Mouse (Mus musculus) adipocyte (in vitro differentiated cells): ENCODE data around the gene Ston1.

Experiments used
- DNase-seq: peaks from one replicate; pipeline ENCODE4 v3.0.0-alpha.2; 2016; ENCODE audit warnings: low spot score

The Ston1 gene

DNA sequence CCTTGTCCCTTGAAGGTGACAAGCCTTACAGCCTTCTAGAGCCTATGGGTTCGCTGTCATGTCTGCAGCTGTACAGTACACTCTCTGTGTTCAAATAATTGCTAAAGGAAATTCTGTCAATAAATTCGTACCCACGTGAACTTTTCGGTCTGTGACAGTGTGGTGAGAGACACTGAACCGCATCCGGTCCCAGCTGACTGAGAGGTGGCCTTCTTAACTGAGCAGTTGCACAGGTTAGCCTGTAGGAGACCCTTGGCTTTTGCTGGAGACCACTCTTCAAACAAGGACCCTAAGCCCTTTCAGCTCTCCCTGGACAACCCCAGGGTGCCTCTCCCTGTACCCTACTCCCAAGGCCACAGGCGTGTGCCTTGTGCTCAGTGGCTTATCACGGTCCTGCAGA is 9.3 kb upstream of the Ston1 start:
- DNase-seq, result no peak

DNA sequence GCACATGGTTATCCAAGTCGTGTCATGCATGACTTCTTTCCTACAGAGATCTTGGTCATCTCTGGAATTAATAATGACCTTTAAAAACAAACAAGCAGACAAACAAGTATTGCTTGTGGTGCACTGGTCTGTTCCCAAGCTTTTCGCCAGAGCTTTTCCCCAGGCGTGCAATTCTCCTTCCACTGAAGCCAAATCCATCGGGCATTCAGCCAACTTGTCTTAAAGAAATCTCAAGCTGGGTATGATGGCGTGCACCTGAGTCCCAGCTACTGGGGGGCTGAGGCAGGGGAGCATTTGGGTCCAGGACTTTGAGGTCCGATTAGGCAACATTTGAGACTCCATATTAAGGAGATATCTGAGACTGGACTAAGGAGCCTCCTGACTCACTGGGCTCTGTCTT is 7.2 kb upstream of the Ston1 start:
- no peak for DNase-seq

DNA sequence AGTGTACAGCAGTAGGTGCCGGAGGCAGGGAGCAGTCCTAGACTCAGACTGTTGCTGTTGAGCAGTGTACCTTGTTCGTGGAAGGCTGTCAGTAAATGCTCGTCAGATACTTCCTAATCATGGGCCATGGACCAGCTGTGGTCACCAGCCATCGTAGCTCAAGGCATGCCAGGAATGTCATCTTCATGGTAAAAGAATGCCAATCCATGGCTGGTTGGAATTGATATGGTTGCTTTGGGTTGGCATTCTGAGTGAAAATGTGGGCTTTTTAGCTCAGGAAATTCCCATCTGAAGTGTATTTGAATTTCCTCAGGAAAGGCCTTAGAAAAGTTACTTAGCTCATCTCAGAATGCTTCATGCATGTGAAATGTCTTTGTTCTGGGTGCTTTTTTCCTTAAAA is 2.4 kb upstream of the Ston1 start:
- no peak for DNase-seq

DNA sequence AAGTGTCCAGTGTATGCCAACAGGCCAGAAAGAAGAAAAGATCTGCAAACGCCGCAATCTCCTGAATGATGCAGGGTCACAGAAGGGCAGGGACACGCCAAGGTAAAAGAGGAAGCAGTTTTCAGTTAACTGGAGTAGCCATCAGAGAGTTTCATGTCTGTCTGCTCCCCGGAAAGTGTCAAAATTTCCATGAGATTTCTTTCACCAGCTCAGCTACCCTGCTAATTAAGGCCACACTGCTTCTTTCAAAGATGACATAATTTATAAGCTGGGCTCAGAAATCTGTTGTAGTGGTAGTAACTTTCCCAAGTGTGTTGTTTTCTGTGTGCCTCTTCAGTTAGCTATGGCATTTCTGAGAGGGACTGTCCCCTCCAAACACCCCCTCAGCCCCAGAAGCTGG is 1.4 kb upstream of the Ston1 start:
- DNase-seq, result no peak

DNA sequence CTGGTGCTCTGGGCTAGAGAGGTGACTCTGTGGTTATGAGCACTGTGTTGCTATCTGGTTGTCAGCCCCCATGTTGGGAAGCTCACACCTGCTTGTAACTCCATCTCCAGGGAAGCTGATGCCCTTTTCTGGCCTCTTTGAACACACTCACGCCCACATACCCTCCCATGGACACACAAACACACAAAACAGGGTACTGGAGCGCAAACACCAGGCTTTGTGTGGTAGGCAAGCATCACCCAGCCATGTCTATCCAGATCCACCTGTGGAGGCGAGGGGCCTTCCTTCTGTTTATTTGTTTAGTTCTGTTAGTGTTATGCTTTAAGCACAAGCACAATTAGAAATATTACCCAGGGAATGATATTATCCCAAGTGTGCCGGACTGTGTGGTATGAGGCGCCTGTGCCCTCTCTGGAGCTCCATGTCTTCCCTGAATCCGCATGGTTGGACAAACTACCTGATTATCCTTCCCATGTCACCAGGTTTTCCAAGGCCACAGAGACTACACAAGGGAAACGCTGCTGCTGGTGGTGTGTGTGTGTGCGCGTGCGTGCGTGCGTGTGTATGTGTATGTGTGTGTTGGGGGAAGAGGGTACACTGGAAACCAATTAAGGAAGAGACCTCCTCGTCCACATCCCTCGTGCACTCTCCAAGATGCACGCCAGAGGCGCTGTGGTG is 801 bp upstream of the Ston1 start:
- DNase-seq, result no peak

DNA sequence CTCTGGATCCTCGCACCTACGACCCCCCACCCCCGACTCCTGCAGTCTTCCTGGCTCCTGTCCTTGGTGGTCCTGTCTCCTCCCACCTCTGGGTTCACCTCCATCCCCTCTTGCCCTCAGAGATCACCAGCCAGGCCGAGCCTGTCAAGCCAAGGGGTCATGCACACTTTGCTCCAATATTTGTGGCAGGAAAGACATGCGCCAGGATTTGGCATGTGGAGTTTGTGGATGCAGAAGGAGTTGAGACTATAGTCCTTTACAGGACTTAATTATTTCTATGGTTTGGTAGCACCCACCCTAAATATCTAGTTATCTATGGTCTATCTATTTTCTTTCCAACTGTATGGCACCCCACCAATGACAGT is 554 bp downstream of the Ston1 start:
- DNase-seq, result peak; percentile 52

DNA sequence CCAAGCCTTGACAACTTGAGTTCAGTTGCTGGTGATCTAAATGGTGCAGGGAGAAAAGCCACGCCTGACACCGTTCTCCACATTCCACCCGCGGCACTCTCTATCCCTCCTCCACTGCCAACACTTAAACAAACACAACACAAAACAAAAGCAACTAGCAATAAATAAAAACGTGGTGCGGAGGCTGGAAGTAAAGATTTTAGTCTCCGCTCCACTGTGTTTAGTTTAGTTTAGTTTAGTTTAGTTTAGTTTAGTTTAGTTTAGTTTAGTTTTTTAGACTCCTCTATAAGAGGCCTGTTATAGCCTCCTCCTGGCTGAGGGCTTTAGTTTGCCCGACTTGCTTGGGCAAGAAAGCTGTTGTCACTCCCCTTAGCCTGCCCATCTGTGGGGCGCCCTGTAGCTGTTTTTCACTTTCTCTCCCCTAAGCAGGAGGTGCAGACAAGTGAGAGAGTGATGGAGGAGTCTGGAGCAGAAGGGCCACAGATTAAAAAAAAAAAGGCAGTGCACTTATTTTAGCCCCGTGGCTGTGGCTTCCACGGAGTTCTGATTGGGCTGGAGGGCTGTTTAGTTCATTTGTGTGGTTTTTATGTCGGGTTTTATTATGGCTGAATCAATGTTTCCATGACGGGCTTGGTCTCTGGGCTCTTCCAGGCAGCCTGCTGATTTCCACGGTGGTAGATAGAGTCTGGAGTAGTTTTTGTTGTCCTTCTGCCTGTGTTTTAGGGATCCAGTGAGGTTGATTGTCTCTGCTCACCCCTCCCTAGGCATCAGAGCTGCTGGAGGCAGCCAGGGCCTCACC is 1.3 kb downstream of the Ston1 start:
- peak; percentile 69 for DNase-seq

DNA sequence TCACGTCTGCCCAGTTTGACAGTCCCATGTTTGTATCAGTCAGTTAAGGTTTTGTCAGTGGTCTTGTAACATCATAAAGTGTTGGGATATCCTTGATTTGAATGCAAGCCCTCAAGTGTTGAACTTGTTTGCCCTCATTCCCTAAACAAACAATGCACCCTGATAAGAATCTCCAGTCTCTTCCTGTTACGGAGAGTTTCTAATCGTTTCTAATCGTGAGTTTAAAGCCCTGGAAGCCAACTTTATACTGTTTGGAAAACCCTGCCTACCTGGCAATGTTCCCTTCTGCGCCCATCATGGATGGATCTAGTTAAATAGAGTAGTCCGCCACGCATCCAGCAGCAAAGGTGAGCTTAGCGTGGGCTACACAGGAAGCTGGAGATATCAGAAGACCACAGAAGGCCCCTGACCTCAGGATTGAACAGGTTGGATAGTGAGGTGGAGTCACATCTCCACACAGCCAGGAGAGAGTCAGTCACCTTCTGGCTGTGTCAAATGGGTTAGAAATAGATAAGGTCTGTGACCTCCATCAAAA is 3.1 kb downstream of the Ston1 start:
- DNase-seq, result no peak

DNA sequence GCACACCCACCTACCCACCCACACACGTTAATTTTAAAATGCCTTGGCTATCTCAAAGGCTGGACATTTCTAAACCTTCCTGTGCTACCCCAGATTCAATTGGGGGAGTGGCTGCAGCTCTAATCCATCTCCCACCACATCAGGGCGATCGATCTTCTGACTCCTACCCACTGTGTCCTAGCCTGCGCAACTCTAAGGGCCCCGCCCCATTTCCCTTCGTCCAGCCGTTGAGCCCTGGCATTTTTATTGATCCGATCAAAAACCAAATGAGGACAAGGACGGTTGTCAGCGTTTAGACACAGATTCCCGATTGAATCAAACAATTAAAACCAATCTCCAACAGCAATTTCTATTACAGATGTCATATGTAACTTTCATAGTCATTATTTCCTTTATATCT is 6.5 kb downstream of the Ston1 start:
- DNase-seq, result no peak

DNA sequence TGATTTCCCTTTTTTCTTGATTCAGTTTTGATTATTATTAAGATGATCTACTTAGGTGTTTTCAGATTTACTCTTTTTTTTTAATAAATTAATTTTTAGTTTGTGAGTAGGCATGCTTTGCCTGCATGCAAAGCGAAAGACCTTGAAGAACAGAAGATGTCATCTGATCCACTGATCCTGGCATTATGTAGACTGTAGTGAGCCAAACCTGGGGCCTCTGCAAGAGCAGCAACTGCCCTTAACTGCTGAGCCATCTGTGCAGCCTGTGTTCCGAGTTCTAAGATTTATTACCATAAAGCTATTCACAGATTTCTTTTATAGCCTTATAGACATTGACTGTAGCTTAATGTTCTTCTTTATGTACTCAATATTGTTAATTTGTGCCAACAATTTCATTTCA is 8.6 kb downstream of the Ston1 start:
- DNase-seq, result no peak

DNA sequence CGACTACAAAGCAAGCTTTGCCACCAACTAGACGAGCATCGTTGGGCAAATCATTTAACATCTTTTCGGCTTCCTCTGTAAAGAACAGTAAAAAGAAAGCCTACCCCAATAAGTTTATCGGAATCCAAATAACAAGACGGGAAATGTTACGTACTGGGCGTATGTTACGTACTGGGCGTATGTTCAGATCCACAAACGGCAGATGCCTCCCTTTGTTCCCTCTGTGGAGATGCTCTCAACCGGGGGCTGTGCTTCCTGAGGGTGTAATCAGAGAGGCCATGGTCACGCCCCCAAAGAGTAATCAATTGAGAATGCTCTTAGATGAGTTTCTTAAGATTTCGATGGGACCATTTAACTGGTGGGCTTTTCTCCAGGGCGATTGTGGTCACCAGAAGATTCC is 11.9 kb downstream of the Ston1 start:
- no peak for DNase-seq

DNA sequence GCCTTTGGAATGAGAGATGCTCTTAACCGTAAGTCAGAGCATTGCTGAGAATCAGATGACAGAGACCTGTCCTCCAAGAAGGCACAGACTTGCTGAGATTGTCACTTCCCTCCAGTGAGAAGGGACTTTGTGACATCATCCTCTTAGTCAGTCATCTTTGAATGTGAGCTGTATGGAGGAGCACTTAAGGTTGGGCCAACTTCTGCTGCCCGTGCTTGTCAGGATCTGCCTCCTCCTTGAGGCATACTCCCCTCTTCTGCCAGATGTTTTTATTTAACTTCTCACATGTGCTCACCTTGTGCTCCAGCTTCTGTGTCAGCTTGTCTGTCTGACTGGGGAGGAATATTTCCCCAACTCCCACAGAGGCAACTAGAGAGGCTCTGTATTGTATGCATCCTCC is 13.6 kb downstream of the Ston1 start:
- DNase-seq, result no peak

DNA sequence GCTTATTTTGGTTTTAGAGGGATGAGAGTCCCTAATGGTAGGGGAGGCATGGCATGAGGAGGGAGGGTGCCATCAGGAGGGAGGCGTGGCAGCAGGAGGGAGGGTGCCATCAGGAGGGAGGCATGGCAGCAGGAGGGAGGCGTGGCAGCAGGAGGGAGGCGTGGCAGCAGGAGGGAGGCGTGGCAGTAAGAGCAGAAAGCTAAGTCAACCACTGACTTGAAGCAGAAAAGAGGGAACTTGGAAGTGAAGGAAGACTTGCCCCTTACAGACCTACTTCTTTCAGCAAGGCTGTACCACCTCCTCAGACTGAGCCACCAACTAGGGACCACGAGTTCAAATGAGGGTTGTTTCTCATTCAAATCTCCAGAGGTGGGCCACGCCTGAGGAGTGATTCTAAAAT is 15.7 kb downstream of the Ston1 start:
- no peak for DNase-seq

DNA sequence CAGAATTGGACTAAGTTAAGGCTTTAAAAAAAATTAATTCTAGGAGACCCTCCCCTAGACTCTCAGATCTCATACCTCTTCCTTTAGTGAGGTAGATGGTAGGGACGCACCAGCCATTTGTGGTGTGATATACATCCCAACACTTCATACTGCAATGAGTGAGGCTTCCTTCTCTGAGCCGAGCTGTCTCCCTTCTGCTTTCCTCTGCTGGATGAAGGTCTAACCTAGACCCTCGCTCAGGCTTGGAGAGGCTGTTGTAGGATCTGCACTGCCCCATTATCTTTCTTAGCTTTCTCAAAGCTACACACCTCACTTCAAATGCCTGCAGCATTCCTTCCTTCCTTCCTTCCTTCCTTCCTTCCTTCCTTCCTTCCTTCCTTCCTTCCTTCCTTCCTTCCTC is 16.2 kb downstream of the Ston1 start:
- no peak for DNase-seq

DNA sequence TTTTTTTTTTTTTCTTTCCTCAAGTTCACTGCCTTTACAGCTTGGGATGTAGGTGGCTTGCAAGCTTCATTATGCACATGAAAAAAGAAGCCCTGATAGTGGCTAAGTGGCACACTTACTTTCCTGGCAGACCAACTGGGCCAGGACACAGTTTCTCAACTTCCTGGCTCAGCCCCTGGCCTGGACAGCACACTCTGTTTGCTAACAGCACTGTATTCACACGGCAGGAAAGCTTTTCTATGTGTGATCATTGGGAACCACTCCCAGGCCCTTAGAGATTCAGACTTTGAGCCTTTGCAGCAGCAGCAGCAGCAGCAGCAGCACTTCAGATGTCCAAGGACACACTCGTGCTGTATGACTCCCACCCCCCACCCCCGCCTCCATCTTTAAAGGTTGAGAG is 16.8 kb downstream of the Ston1 start:
- peak; percentile 92 for DNase-seq

DNA sequence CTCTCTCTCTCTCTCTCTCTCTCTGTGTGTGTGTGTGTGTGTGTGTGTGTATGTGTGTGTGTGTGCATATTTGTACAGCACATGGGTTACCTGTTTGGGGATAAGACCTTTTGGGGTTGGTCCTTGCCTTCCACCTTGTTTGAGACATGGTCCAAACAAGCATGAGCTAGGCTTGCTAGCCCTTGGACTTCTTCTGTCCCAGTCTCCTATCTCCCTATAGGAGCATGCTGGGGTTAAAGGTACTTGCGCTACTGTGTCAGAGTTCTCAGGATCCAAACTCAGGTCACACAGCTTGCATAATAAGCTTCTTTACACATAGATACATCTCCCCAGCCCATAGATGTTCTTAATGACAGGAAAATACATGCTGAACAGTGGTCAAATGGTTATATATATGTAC is 17.2 kb downstream of the Ston1 start:
- no peak for DNase-seq

DNA sequence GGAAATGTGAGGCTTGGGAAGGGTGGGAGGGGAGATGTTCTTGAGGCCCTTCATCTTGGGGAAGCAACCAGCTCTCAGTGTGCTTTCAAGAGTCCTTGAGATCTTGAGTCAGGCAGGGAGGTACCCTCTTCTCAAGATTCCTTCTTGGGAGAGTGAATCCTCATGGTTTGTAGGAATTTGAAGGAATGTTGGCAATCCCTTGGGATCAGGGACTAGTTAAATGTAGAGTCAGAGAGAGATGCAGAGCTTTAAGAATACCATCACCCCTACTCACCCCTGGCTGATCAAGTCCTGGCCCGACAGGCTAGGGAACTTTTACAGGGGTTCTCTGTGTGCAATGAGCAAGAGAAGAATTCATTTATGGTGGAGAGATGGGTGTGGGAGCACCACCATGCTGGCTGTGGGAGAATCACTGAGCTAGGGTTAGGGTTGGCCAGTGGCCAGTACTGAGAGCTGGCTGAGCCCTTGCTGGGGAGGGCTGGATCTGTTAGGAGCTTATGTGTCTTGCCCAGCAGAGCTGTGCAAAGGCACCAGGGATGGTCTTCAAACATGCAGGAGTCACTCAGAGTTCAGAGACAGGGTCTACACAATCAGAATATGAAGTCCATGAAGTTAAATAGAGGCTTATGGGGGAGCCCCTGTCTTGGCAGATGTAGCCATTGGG is 18.1 kb downstream of the Ston1 start:
- DNase-seq, result no peak

DNA sequence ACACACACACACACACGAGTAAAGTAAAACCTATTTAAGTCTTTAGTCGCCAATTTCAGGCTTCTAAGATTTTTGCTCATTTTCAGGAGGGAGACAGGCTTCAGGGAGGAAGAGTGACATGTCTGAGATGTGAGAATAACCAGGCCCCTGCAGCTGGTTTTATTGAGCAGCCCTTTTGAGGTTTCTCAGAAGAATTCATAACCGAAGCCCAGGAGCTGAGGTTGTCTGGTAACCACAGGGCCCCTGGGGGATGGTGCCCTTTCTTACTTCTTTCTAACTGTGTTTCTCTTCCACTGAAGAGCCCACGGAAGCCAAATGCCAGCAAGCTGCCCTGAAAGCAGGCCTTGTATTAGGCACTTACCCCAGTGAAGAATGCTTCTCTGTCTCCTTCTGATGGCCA is 23.5 kb downstream of the Ston1 start:
- no peak for DNase-seq

DNA sequence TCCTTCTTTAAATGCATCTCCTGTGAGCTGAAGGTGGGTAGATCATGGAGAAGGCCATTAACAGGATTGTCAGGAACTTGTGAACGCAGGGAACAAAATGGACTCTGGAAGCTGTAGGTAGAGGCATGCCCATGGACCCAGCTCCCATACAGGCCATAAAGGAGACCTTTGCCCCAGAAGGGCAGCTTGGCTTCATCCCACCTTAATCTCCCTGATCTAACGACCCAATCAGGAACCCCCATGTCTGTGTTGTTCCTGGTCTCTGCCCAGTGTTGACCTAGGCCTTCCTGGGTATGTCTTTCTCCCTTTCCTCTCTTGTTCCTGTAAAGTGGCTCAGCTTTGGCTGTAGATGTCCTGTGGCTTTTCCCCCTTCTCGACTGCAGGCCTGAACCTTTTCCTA is 23.9 kb downstream of the Ston1 start:
- no peak for DNase-seq

DNA sequence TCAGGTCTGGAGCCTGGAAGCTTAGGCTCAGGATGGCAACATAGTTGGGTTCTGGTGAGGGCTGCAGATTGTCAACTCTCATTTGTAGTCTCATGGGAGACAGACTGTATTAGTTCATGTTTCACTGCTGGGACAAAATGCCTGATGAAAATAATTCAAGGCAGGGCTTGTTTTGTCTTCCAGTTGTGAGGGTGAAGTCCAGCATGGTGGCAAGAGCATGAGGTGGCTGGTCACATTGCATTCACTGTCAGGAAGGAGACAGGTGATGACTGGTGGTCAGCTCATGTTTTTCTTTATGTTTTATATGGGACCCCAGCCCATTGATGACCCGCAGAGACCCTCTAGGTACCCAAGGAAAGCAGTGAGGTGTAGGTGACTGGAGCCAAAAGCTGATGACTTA is 25.2 kb downstream of the Ston1 start:
- no peak for DNase-seq

DNA sequence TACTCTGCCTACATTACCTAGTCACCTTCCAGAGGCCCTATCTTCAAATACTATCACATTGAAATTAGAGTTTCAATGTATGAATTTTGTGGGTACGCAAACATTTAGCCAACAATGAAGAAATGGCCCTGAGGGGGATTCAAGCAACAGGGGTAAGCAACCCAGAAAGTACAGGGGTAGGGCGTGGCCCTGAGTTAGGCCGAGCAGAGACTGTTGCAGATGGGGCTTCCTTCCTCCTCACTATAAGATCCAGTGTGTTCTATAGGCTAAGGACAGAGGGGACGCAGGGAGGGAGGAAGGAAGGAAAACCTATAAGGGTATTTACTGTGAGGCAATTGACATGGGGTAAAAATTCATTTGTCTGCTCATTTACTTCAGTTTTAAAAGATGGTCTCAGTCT is 26.9 kb downstream of the Ston1 start:
- no peak for DNase-seq

DNA sequence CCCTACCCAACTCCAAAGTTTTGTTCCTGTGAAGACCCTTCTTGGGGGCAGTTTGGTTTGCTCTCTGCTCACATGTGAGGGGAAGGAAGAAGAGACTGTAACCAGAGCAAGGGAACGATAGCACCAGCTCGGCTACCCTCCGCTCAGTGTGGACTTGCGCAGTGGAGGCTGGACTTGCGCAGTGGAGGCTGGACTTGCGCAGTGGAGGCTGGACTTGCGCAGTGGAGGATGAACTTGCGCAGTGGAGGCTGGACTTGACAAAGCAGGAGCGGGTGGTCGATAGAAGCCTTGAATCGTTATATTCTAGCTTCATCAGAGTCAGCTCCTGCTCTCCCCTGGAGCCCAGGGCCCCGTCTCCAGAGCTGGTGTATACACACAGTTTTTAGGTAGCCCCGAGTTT is 27.9 kb downstream of the Ston1 start:
- DNase-seq, result no peak

DNA sequence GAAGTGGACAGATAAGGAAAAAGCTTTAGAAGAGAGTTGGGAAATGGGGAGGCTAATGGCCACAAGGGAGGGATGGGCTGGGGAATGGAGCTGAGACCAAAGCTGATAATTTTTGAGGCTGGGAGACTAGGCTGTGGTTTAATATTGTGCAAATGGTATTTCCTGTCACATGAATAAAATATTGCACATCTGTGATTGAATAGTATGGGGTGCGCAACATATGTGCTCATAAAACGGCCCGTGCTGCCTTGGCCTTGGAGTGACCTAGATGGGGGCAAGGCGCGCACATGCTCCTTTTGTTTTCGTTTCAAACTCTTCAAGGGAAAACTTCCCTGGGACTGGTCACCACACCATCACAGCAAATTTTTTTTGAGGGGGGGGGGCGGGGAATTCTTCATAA is 28.4 kb downstream of the Ston1 start:
- no peak for DNase-seq
